7 mouse cellular contexts compared by ENCODE assay signal in genomic region chr14:54592319-54592934, GRCm38 (mm10). TPM values are rescaled to one million over a fixed set of nuclear protein-coding genes. Genes with fewer than 3 reads are reported as not detected.
DNase-seq lines count a peak whose midpoint lies in the region; ATAC-seq and TF ChIP-seq lines count a peak whose summit lies in the region.

No protein-coding gene starts in this region.

- 0 out of 2 replicates have a peak, but pooled peaks have one; percentile 8 for TF ChIP-seq EP300 in heart, adult 2 months (IDR thresholded peaks at IDR 0.05; ENCODE audit: insufficient read depth, low read depth, low read length)

- no peak for TF ChIP-seq CTCF in lung, embryonic 14.5 days (IDR thresholded peaks at IDR 0.05; ENCODE audit: low read depth)
- no peak for TF ChIP-seq CTCF in heart, adult 2 months (IDR thresholded peaks at IDR 0.05)
- TF ChIP-seq CTCF in cerebellum, adult 2 months (IDR thresholded peaks at IDR 0.05; ENCODE audit: borderline replicate concordance, insufficient read depth, low read depth, low read length): no peak

- no peak overlapping the region for H3K4me3 ChIP-seq in lung, embryonic 14.5 days (ENCODE audit: low read depth, low read length)
- no peak overlapping the region; the same call in 1 of the 2 replicates for H3K4me3 ChIP-seq in heart, adult 2 months
- H3K4me3 ChIP-seq in kidney, embryonic 16.5 days (ENCODE audit: low read length): no peak overlapping the region
- H3K4me3 ChIP-seq in midbrain, embryonic 11.5 days (ENCODE audit: low read depth, low read length): no peak overlapping the region
- no peak overlapping the region for H3K4me3 ChIP-seq in cerebellum, adult 2 months (replicated peaks; ENCODE audit: insufficient read depth, low read depth, low read length)

- no peak overlapping the region for H3K4me2 ChIP-seq in lung, embryonic 14.5 days
- peak overlapping the region; percentile 18; the same call in 1 of the 2 replicates for H3K4me2 ChIP-seq in kidney, embryonic 16.5 days (replicated peaks; ENCODE audit: low read depth, low read length)
- no peak overlapping the region for H3K4me2 ChIP-seq in midbrain, embryonic 11.5 days

- WGBS in lung, embryonic 14.5 days: 55% methylated on average over 10 of the region's 10 CpGs
- 11% methylated on average over 10 of the region's 10 CpGs for WGBS in heart, adult 2 months
- 14% methylated on average over 10 of the region's 10 CpGs for WGBS in kidney, embryonic 16.5 days
- WGBS in midbrain, embryonic 11.5 days: 80% methylated on average over 10 of the region's 10 CpGs
- 28% methylated on average over 10 of the region's 10 CpGs for WGBS in cerebellum, adult 2 months

- intact Hi-C loops in heart, adult 2 months (cut with DNase I): no loop called here

- H3K79me2 ChIP-seq in heart, adult 2 months (replicated peaks; ENCODE audit: control insufficient read depth, insufficient read depth, low read length): no peaks in the 10 kb centered on the region

- peak overlapping the region; percentile 54; the same call in 1 of the 2 replicates for H3K27ac ChIP-seq in lung, embryonic 14.5 days (ENCODE audit: low read depth)
- peak overlapping the region; percentile 50 for H3K27ac ChIP-seq in heart, adult 2 months
- peak overlapping the region; percentile 92 for H3K27ac ChIP-seq in kidney, embryonic 16.5 days (ENCODE audit: low read length)
- H3K27ac ChIP-seq in midbrain, embryonic 11.5 days (ENCODE audit: low read depth, low read length): peak overlapping the region; percentile 16; the same call in 1 of the 2 replicates
- H3K27ac ChIP-seq in cerebellum, adult 2 months (ENCODE audit: insufficient read depth, low read length): no peak overlapping the region

- no peaks in the 10 kb centered on the region for H3K4me1 ChIP-seq in lung, embryonic 14.5 days (ENCODE audit: insufficient read depth)
- peaks cover 3% of the 10 kb centered on the region for H3K4me1 ChIP-seq in heart, adult 2 months (ENCODE audit: control insufficient read depth, insufficient read depth, low read length)
- peaks cover 11% of the 10 kb centered on the region for H3K4me1 ChIP-seq in kidney, embryonic 16.5 days (ENCODE audit: insufficient read depth, low read length)
- H3K4me1 ChIP-seq in midbrain, embryonic 11.5 days (ENCODE audit: control insufficient read depth, insufficient read depth, low read length): no peaks in the 10 kb centered on the region
- no peaks in the 10 kb centered on the region; the same call in 1 of the 2 replicates for H3K4me1 ChIP-seq in cerebellum, adult 2 months (ENCODE audit: control insufficient read depth, insufficient read depth, low read length)

- no peaks in the 10 kb centered on the region for H3K9me3 ChIP-seq in lung, embryonic 14.5 days (ENCODE audit: low read depth, low read length)
- H3K9me3 ChIP-seq in kidney, embryonic 16.5 days (ENCODE audit: low read length): no peaks in the 10 kb centered on the region
- H3K9me3 ChIP-seq in midbrain, embryonic 11.5 days (ENCODE audit: control insufficient read depth, low read length): no peaks in the 10 kb centered on the region

- ATAC-seq in lung, embryonic 14.5 days (ENCODE audit: insufficient read depth): peak; percentile 58; the same call in 1 of the 2 replicates
- peak; percentile 89 for ATAC-seq in kidney, embryonic 16.5 days (ENCODE audit: low FRiP score, low TSS enrichment)
- no peak for ATAC-seq in midbrain, embryonic 11.5 days (ENCODE audit: low FRiP score)

- TF ChIP-seq POLR2A in heart, adult 2 months (IDR thresholded peaks at IDR 0.05; ENCODE audit: insufficient read depth, low read depth, low read length): 0 out of 2 replicates have a peak, but pooled peaks have one; percentile 29
- no peak for TF ChIP-seq POLR2A in cerebellum, adult 2 months (IDR thresholded peaks at IDR 0.05; ENCODE audit: borderline replicate concordance, insufficient read depth, low read length)

- H3K36me3 ChIP-seq in lung, embryonic 14.5 days (ENCODE audit: insufficient read depth): peaks cover 27% of the 10 kb centered on the region
- no peaks in the 10 kb centered on the region for H3K36me3 ChIP-seq in heart, adult 2 months (ENCODE audit: control insufficient read depth, insufficient read depth, low read length)
- peaks cover 16% of the 10 kb centered on the region for H3K36me3 ChIP-seq in kidney, embryonic 16.5 days (ENCODE audit: insufficient read depth, low read length)
- peaks cover 3% of the 10 kb centered on the region for H3K36me3 ChIP-seq in midbrain, embryonic 11.5 days (ENCODE audit: control insufficient read depth, insufficient read depth, low read length)

- H3K27me3 ChIP-seq in lung, embryonic 14.5 days (ENCODE audit: insufficient read depth, low read length): no peaks in the 10 kb centered on the region
- H3K27me3 ChIP-seq in heart, adult 2 months (ENCODE audit: control insufficient read depth, insufficient read depth, low read length): no peaks in the 10 kb centered on the region
- H3K27me3 ChIP-seq in kidney, embryonic 16.5 days (ENCODE audit: insufficient read depth, low read length): no peaks in the 10 kb centered on the region
- no peaks in the 10 kb centered on the region for H3K27me3 ChIP-seq in midbrain, embryonic 11.5 days (ENCODE audit: control insufficient read depth, insufficient read depth, low read length)
- H3K27me3 ChIP-seq in cerebellum, adult 2 months (ENCODE audit: control insufficient read depth, insufficient read depth, low read length): no peaks in the 10 kb centered on the region

- DNase-seq in lung, embryonic 14.5 days: peak; percentile 33
- no peak for DNase-seq in lung, adult 18-20 months
- DNase-seq in heart, adult 2 months: peak; percentile 59 to 72
- DNase-seq in midbrain, embryonic 11.5 days (ENCODE audit: low spot score, missing footprints): no peak
- no peak for DNase-seq in spleen, postnatal 36 days (ENCODE audit: low spot score in 2 of 2)
- DNase-seq in cerebellum, adult 2 months: no peak

- no peak overlapping the region for H3K9ac ChIP-seq in lung, embryonic 14.5 days
- peak overlapping the region; percentile 21; the same call in 1 of the 2 replicates for H3K9ac ChIP-seq in heart, adult 2 months (ENCODE audit: low read depth, low read length)
- peak overlapping the region; percentile 40 for H3K9ac ChIP-seq in kidney, embryonic 16.5 days (replicated peaks; ENCODE audit: low read length)
- no peak overlapping the region for H3K9ac ChIP-seq in midbrain, embryonic 11.5 days (ENCODE audit: low read length)

RNA-seq across cellular contexts. Expression of gene 4931414P19Rik, which starts 13.4 kb away (rescaled TPM):
- polyA plus RNA-seq in lung, embryonic 14.5 days (2014; fragmentation: Nextera tagmentation; extraction: Ambion mirVana): 8.3 and 9.4 TPM in 2 replicates
- 1 to 10 TPM; 5.9 to 6.4 TPM for total RNA-seq in heart, adult 2 months (2021)
- 2.4 and 4.4 TPM in 2 replicates for polyA plus RNA-seq in heart, adult 2 months (2012; rRNA removed)
- polyA plus RNA-seq in kidney, embryonic 16.5 days (2015; fragmentation: Nextera tagmentation; extraction: Ambion mirVana): 11.2 and 14.2 TPM in 2 replicates
- polyA plus RNA-seq in midbrain, embryonic 11.5 days (2014; fragmentation: Nextera tagmentation; extraction: Ambion mirVana): 5.9 and 8.5 TPM in 2 replicates
- 3.2 and 4.0 TPM in 2 replicates for polyA plus RNA-seq in cerebellum, adult 2 months (2012; rRNA removed)

RNA-seq across cellular contexts. Expression of gene Ajuba, which starts 15.1 kb away (rescaled TPM):
- 37.8 and 43.6 TPM in 2 replicates for polyA plus RNA-seq in lung, embryonic 14.5 days (2014; fragmentation: Nextera tagmentation; extraction: Ambion mirVana)
- total RNA-seq in heart, adult 2 months (2021): 1 to 10 TPM; 4.6 to 4.8 TPM
- polyA plus RNA-seq in heart, adult 2 months (2012; rRNA removed): 7.8 and 13.4 TPM in 2 replicates
- polyA plus RNA-seq in kidney, embryonic 16.5 days (2015; fragmentation: Nextera tagmentation; extraction: Ambion mirVana): 32.9 and 45.6 TPM in 2 replicates
- 24.3 and 25.1 TPM in 2 replicates for polyA plus RNA-seq in midbrain, embryonic 11.5 days (2014; fragmentation: Nextera tagmentation; extraction: Ambion mirVana)
- polyA plus RNA-seq in cerebellum, adult 2 months (2012; rRNA removed): 1.9 TPM in 2 replicates

RNA-seq across cellular contexts. Expression of gene Psmb5, which starts 25.4 kb away (rescaled TPM):
- polyA plus RNA-seq in lung, embryonic 14.5 days (2014; fragmentation: Nextera tagmentation; extraction: Ambion mirVana): 374 and 393 TPM in 2 replicates
- total RNA-seq in heart, adult 2 months (2021): 100 to 1,000 TPM; 164 to 187 TPM
- polyA plus RNA-seq in heart, adult 2 months (2012; rRNA removed): 180 and 209 TPM in 2 replicates
- polyA plus RNA-seq in kidney, embryonic 16.5 days (2015; fragmentation: Nextera tagmentation; extraction: Ambion mirVana): 453 and 471 TPM in 2 replicates
- polyA plus RNA-seq in midbrain, embryonic 11.5 days (2014; fragmentation: Nextera tagmentation; extraction: Ambion mirVana): 396 and 453 TPM in 2 replicates
- polyA plus RNA-seq in cerebellum, adult 2 months (2012; rRNA removed): 221 and 225 TPM in 2 replicates

RNA-seq across cellular contexts. Expression of gene Psmb11, which starts 28.8 kb away (rescaled TPM):
- polyA plus RNA-seq in lung, embryonic 14.5 days (2014; fragmentation: Nextera tagmentation; extraction: Ambion mirVana): not detected in 2 replicates
- not detected for total RNA-seq in heart, adult 2 months (2021)
- not detected in 2 replicates for polyA plus RNA-seq in heart, adult 2 months (2012; rRNA removed)
- polyA plus RNA-seq in kidney, embryonic 16.5 days (2015; fragmentation: Nextera tagmentation; extraction: Ambion mirVana): 0.07 TPM in 1 of 2 replicates, not detected in the other
- polyA plus RNA-seq in midbrain, embryonic 11.5 days (2014; fragmentation: Nextera tagmentation; extraction: Ambion mirVana): 0.04 TPM in 1 of 2 replicates, not detected in the other
- 0.10 TPM in 1 of 2 replicates, not detected in the other for polyA plus RNA-seq in cerebellum, adult 2 months (2012; rRNA removed)

RNA-seq across cellular contexts. Expression of gene Haus4, which starts 38.0 kb away (rescaled TPM):
- polyA plus RNA-seq in lung, embryonic 14.5 days (2014; fragmentation: Nextera tagmentation; extraction: Ambion mirVana): 53.0 and 60.3 TPM in 2 replicates
- 1 to 10 TPM; 3.5 to 3.8 TPM for total RNA-seq in heart, adult 2 months (2021)
- polyA plus RNA-seq in heart, adult 2 months (2012; rRNA removed): 3.2 and 4.1 TPM in 2 replicates
- 57.3 and 62.4 TPM in 2 replicates for polyA plus RNA-seq in kidney, embryonic 16.5 days (2015; fragmentation: Nextera tagmentation; extraction: Ambion mirVana)
- 35.3 and 41.9 TPM in 2 replicates for polyA plus RNA-seq in midbrain, embryonic 11.5 days (2014; fragmentation: Nextera tagmentation; extraction: Ambion mirVana)
- polyA plus RNA-seq in cerebellum, adult 2 months (2012; rRNA removed): 9.5 and 9.9 TPM in 2 replicates

Comparison
In these comparisons a context has a peak if more than half of its experiments do, and no peak if none do; other contexts are left out.
1. DNase-seq: peak in lung, embryonic 14.5 days (single experiment) and heart, adult 2 months (2 of 2); none in lung, adult 18-20 months (0 of 2), midbrain, embryonic 11.5 days (single experiment), spleen, postnatal 36 days (0 of 2) and cerebellum, adult 2 months (0 of 2).
2. H3K9ac ChIP-seq: peak in heart, adult 2 months (single experiment) and kidney, embryonic 16.5 days (single experiment); none in lung, embryonic 14.5 days (single experiment) and midbrain, embryonic 11.5 days (single experiment).